ENCODE assay signal across 8 mouse cellular contexts in genomic region chr6:72535165-72535564, GRCm38 (mm10). TPM values are rescaled to one million over a fixed set of nuclear protein-coding genes. Genes with fewer than 3 reads are reported as not detected.
A peak's percentile ranks its signal among the peaks of the same experiment; 100 is the strongest.
DNase-seq lines count a peak whose midpoint lies in the region; ATAC-seq and TF ChIP-seq lines count a peak whose summit lies in the region.

No protein-coding gene starts in this region.

- peak; percentile 88 for TF ChIP-seq CTCF in ES-Bruce4 (IDR thresholded peaks at IDR 0.05; ENCODE audit: low read depth, low read length)

- H3K4me3 ChIP-seq in ES-Bruce4 (ENCODE audit: low read depth, low read length) = peak overlapping the region; percentile 34; the same call in 1 of the 2 replicates
- H3K4me3 ChIP-seq in forebrain, embryonic 12.5 days (replicated peaks) = 0 out of 2 replicates have a peak overlapping the region, but pooled peaks have one; percentile 6
- H3K4me3 ChIP-seq in lung, embryonic 16.5 days (ENCODE audit: low read length) = peak overlapping the region; percentile 18; the same call in 1 of the 2 replicates

- no peak for TF ChIP-seq POLR2A in ES-Bruce4 (IDR thresholded peaks at IDR 0.05; ENCODE audit: insufficient read depth, low read length)

- WGBS in forebrain, embryonic 12.5 days = 5% methylated on average over 9 of the region's 9 CpGs
- WGBS in lung, embryonic 16.5 days = 3% methylated on average over 9 of the region's 9 CpGs

- intact Hi-C loops in heart, postnatal 10 days (cut with DNase I) = loop anchor here (1.0 kb wide), 1 partner anchor 31 kb away; no protein-coding TSS in a partner anchor

- peak overlapping the region; percentile 40 for H3K27ac ChIP-seq in ES-Bruce4 (ENCODE audit: insufficient read depth, low read length)
- H3K27ac ChIP-seq in forebrain, embryonic 12.5 days = no peak overlapping the region
- peak overlapping the region; percentile 39; the same call in 1 of the 2 replicates for H3K27ac ChIP-seq in lung, embryonic 16.5 days (ENCODE audit: low read length)

- DNase-seq in c-Kit-negative CD71-positive TER-119-positive erythroid progenitor cells, embryonic 14.5 days (ENCODE audit: low read depth, low spot score) = peak; percentile 57
- peak; percentile 83 to 93 for DNase-seq in heart, postnatal 10 days
- DNase-seq in kidney, postnatal 4 days = peak; percentile 92 to 93
- peak; percentile 88 for DNase-seq in retina, embryonic 14.5 days (ENCODE audit: low spot score)
- peak; percentile 85 to 87 for DNase-seq in thymus, postnatal 36 days

- H3K4me1 ChIP-seq in ES-Bruce4 (ENCODE audit: control insufficient read depth, insufficient read depth, low read length) = no peaks in the 10 kb centered on the region
- H3K4me1 ChIP-seq in forebrain, embryonic 12.5 days = peaks cover 22% of the 10 kb centered on the region
- H3K4me1 ChIP-seq in lung, embryonic 16.5 days (replicated peaks; ENCODE audit: control insufficient read depth, insufficient read depth, low read length) = peaks cover 8% of the 10 kb centered on the region

- peak overlapping the region; percentile 56; the same call in 1 of the 2 replicates for H3K9ac ChIP-seq in ES-Bruce4 (ENCODE audit: low read depth, poor library complexity, severe bottlenecking)
- H3K9ac ChIP-seq in forebrain, embryonic 12.5 days = no peak overlapping the region
- H3K9ac ChIP-seq in lung, embryonic 16.5 days (ENCODE audit: low read length) = peak overlapping the region; percentile 50

- H3K36me3 ChIP-seq in ES-Bruce4 (ENCODE audit: control insufficient read depth, insufficient read depth, low read length, poor library complexity, severe bottlenecking) = no peaks in the 10 kb centered on the region
- H3K36me3 ChIP-seq in forebrain, embryonic 12.5 days (replicated peaks) = no peaks in the 10 kb centered on the region
- H3K36me3 ChIP-seq in lung, embryonic 16.5 days (ENCODE audit: control insufficient read depth, insufficient read depth, low read length) = no peaks in the 10 kb centered on the region

- H3K9me3 ChIP-seq in ES-Bruce4 (replicated peaks; ENCODE audit: control insufficient read depth, insufficient read depth, low read length, poor library complexity, severe bottlenecking) = no peaks in the 10 kb centered on the region
- no peaks in the 10 kb centered on the region for H3K9me3 ChIP-seq in forebrain, embryonic 12.5 days
- H3K9me3 ChIP-seq in lung, embryonic 16.5 days (ENCODE audit: control insufficient read depth, low read length) = no peaks in the 10 kb centered on the region

- H3K27me3 ChIP-seq in ES-Bruce4 (ENCODE audit: control insufficient read depth, insufficient read depth, low read length, poor library complexity, severe bottlenecking) = no peaks in the 10 kb centered on the region
- no peaks in the 10 kb centered on the region for H3K27me3 ChIP-seq in forebrain, embryonic 12.5 days
- H3K27me3 ChIP-seq in lung, embryonic 16.5 days (ENCODE audit: control insufficient read depth, insufficient read depth, low read depth, low read length) = no peaks in the 10 kb centered on the region

- ATAC-seq in forebrain, embryonic 12.5 days (ENCODE audit: low FRiP score) = no peak
- ATAC-seq in lung, embryonic 16.5 days (ENCODE audit: low read depth) = no peak

- peak overlapping the region; percentile 37 for H3K4me2 ChIP-seq in forebrain, embryonic 12.5 days
- peak overlapping the region; percentile 48 for H3K4me2 ChIP-seq in lung, embryonic 16.5 days (ENCODE audit: low read depth, low read length)

- no peak for TF ChIP-seq EP300 in ES-Bruce4 (IDR thresholded peaks at IDR 0.05; ENCODE audit: insufficient read depth, low read depth, low read length)

RNA-seq across cellular contexts. Expression of gene Capg, which starts 9.0 kb away (rescaled TPM):
- polyA plus RNA-seq in ES-Bruce4 (2011; ENCODE audit: insufficient read depth, insufficient read length, low read depth, missing spikeins) = 55.8 and 60.3 TPM in 2 replicates
- 4.1 and 5.4 TPM in 2 replicates for polyA plus RNA-seq in forebrain, embryonic 12.5 days (2016; fragmentation: Nextera tagmentation; extraction: Ambion mirVana)
- total RNA-seq in heart, postnatal 10 days (2021) = 10 to 100 TPM; 11.5 to 13.1 TPM
- 75.8 and 82.9 TPM in 2 replicates for polyA plus RNA-seq in lung, embryonic 16.5 days (2015; fragmentation: Nextera tagmentation; extraction: Ambion mirVana)

RNA-seq across cellular contexts. Expression of gene Sh2d6, which starts 13.7 kb away (rescaled TPM):
- polyA plus RNA-seq in ES-Bruce4 (2011; ENCODE audit: insufficient read depth, insufficient read length, low read depth, missing spikeins) = not detected in 2 replicates
- polyA plus RNA-seq in forebrain, embryonic 12.5 days (2016; fragmentation: Nextera tagmentation; extraction: Ambion mirVana) = 0.40 and 0.47 TPM in 2 replicates
- under 1 TPM in 1 of 2 experiments, not detected in 1; 0.40 TPM for total RNA-seq in heart, postnatal 10 days (2021)
- not detected in 2 replicates for polyA plus RNA-seq in lung, embryonic 16.5 days (2015; fragmentation: Nextera tagmentation; extraction: Ambion mirVana)
